Mouse (Mus musculus) large intestine, adult 2 months (tissue): ENCODE measurements around the gene Trpv4. TPM values are rescaled to one million over a fixed set of nuclear protein-coding genes. Genes with fewer than 3 reads are reported as not detected.

Experiments
- DNase-seq: peaks from one replicate; pipeline ENCODE4 v3.0.0-alpha.2; 2012; ENCODE audit warnings: low read depth, low spot score
- WGBS: fragments of 180-500 bp; shearing (Covaris S2); methylation state at CpG from one replicate; pipeline ENCODE4 v1.1.7; 2018; 5-methylcytosine and 5-hydroxymethylcytosine counted together
- polyA plus RNA-seq: library from polyadenylated mRNA; depleted of rRNA; stranded (reverse); fragments of >200 nt; gene quantifications from 2 replicates; pipeline ENCODE4 v1.2.3, GENCODE M21; 2012; rRNA removed

Gene Trpv4
- polyA plus RNA-seq, result 2.2 and 2.8 TPM in 2 replicates

DNA sequence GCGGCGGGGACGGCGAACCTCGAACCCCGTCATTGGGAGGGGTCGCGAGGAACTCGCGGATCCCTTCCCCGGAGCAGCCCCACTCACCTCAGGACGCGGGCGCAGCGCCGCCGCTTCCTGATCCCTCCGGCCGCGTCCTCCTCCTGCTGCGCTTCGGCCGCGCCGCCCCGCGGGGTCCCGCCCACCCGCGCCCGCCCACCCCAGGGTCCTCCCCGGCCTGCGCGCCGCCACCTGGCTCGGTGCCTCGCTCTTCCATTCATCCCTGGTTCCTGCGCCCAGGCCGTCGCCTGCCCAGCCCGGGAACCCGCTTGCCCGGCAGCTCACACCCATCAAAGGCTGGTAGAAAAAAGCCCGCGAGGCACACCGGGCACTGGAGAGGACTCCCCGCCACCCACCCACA lies at the start of gene Trpv4:
Gene Trpv4 (minus strand): TSS at position 167 of the 400 bp plus-strand sequence.
- DNase-seq, result no peak
- WGBS, result 1% methylated on average over 47 of the region's 47 CpGs

DNA sequence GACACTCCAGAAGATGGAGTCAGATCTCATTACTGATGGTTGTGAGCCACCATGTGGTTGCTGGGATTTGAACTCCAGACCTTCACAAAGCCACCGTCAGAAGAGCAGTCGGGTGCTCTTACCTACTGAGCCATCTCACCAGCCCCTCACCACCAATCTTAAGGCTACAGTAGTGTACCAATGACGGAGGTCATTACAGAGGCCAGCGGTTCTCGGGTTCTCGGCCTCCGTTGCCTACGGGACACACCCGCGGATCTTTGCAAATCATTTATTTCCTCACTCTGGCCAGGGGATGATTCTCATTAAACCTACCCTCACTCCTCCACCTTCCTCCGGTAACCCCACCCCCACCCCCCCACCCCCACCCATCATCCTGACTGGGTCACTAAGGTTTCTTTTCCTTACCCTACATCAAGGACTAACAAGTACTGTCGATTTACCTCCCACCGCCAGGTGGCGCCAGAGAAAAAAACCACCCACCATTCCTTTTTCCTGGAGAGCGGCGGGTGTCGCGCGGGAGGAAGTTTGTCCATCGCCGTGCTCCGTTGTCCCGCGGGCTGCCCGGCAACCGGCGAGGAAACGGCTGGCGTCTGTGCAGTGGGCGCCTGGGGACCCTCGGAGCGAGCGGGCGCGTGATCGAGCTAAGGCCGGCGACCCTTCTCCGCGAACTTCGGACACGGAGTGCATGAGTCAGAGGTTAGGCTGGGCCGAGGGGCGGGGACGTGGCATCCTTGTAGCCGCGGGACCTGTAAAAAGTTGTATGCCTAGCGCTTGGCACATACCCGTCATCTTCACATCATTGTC lies 49.2 kb upstream of the Trpv4 start, which contains the start of gene Tchp:
Gene Tchp (plus strand): TSS at position 496 of the 804 bp plus-strand sequence.
- DNase-seq, result peak; percentile 83
- 4% methylated on average over 49 of the region's 49 CpGs for WGBS

DNA sequence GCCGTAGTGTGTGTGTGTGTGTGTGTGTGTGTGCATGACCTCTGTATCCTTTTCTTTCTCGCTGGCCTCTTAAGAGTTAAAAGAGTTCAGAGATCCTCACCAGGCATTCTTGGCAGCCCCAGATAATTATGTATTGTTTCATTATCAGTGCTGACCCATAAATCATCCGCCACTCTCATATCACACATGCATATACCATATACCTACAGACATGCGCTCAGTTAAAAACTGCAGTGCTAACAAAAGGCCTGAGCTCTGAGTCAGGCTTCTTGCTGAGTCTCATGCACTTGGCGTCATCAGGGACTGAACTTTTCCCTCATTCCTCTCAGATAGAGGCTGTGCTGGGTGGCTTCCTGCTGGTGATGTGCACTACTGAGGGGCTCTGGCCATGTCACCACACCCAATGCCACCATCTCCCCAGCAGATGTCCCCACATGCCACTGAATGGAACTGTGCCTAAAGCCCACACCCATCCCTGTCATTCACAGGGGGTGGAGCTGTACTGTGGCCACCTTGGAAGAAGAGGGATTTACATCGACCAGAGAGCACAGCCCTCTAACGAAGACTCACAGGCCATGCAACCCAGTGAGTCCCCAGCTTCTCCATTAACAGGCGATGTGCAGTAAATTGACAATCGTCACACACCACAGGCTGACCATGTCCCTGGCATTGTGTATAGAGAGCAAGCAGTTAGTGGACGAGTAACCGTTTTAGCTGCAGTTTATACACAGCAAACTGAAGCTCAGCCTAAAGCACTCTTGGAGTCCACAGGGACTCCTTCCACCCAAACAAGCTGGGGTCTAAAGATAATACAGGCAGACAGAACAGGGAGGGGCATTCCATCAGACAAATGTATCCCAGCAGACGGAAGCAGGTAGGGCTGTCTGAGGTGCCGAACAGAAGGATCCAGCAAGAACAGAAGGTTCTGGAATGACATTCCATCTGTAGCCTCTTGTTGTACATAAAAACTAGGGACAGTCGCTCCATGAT lies 44.5 kb upstream of the Trpv4 start:
- 47% methylated on average over 14 of the region's 14 CpGs for WGBS
- DNase-seq, result no peak

DNA sequence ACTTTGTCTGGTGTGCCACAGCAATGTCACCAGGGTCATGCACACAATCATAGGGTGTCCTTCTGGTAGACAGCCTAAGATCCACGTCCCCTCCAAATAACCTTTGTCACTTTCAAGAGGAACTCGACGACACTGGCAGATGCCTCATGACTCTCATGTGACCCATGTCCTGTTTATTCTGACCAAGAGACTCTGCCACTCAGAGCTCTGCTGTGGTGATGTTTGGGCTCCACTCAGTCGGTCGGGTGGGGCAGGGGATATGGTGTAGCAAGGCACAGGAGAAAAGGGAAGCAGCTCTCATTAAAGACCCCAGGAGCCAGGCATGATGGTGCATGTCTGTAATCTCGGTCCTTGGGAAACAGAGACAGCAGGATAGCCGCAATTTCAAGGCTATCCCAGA lies 40.8 kb upstream of the Trpv4 start:
- WGBS, result 24% methylated on average over 7 of the region's 7 CpGs
- DNase-seq, result no peak

DNA sequence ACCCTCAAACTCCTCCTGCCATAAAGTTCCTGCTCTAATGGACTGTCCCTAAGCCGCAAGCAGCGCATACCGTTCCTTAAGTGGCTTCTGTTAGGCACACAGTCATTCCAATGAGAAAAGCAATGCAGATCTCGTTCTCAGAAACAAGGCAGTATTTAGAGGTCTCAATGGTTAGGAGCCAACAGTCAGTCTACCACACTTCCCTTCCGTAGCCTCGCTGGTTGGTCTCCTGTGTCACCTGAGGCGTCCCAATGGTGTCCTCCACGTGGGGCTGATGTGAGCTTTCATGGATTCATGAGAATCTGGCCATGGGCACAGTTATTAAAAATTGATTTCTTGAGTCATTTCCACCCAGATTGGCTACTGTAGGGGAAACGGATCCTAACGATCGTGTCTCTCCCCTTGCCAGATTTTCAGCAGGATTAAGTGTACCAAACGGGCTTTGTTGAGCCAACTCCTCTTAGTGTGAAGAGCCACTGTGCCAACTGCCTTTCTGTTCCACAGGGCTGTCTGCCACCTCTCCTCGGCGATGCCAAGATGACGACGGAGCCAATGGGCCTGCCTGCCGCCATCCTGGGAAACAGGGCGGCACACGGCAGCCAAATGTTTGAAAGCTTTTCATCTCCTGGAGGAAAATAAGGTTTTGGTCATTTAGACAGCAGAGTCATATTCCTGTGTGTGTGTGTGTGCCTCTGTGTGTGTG lies 40.0 kb upstream of the Trpv4 start:
- WGBS, result 82% methylated on average over 19 of the region's 19 CpGs

DNA sequence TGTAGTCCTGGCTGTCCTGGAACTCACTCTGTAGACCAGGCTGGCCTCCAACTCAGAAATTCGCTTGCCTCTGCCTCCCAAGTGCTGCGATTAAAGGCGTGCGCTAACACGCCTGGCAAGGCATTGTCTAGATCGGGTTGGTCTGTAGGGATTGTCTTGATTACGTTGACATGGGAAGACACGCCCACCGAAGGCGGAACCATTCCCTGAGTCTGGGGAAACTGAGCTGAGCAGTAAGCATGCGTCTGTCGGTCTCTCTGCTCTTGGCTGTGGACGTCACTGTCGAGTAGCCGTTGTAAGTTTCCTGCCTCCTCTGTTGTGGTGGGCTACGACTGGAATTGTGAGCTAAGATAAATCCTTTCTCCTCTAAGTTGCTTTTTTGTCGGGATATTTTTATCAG lies 38.7 kb upstream of the Trpv4 start:
- WGBS, result 77% methylated on average over 17 of the region's 17 CpGs
- DNase-seq, result no peak

More for the DNA sequence above, 40.0 kb upstream of the Trpv4 start:
- DNase-seq, result no peak

DNA sequence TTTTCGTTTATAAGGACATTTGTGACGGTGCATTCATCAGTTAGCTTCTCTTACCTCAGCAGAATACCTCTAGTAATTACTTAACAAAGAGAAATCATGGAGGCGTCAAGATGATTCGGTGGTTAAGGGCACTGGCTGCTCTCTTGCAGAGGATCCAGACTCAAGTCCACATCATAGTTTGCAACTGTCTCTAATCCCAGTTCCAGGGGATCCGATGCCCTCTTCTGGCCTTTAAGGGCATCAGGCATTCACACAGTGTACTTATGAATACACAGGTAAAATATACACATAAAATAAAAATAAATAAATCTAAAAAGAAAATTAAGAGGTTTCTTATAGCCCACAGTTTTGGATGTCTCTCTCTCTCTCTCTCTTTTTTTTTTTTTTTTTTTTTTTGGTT lies 37.6 kb upstream of the Trpv4 start:
- no peak for DNase-seq
- WGBS, result 63% methylated on average over 5 of the region's 5 CpGs

DNA sequence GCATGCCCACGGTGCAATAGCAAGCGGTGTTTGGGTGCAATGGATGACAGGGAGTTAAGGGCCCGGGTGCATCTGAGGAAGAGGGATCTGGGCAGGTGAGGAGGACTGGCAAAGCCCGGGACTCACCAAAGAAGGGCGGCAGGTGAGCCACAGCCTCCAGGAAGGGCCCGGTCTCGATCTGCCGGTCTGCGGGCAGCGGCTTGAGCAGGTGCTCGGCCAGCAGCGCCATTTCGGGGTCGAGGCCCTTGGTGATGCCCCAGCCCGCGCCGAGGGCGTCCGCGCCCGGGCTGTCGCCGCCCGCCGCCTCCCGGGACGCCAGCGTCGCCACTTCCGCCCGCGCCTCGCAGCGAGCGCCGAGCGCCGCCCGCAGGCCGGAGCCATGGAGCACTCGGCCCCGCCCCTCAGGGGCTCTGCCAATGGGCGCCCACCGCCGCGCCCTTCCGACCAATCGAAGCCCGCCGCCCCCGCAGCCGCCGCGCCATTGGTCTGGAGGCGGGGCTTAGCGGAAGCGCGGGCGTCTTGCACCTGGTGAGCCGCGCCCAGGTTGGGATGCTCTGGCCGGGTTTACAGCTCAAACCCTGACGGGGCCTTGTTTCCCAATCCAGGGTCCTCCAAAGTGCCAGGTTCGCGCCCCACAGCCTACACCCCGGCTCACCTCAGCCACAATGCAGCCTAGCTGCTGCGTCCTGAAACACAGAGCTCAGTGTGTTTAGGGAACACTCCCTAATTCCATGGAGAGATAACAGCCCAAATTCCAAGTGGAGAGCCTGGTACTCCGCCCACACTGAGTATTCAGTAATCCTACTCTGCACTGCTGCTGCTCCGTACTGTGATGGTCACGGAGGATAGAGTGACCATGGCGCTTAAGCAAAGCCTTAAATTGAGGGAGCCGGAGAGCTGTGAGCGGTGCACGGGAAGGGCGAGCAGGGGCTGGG lies 32.7 kb upstream of the Trpv4 start, which contains the start of gene Gltp:
Gene Gltp (minus strand): TSS at position 352 of the 935 bp plus-strand sequence.
- DNase-seq, result no peak
- WGBS, result 5% methylated on average over 74 of the region's 75 CpGs

DNA sequence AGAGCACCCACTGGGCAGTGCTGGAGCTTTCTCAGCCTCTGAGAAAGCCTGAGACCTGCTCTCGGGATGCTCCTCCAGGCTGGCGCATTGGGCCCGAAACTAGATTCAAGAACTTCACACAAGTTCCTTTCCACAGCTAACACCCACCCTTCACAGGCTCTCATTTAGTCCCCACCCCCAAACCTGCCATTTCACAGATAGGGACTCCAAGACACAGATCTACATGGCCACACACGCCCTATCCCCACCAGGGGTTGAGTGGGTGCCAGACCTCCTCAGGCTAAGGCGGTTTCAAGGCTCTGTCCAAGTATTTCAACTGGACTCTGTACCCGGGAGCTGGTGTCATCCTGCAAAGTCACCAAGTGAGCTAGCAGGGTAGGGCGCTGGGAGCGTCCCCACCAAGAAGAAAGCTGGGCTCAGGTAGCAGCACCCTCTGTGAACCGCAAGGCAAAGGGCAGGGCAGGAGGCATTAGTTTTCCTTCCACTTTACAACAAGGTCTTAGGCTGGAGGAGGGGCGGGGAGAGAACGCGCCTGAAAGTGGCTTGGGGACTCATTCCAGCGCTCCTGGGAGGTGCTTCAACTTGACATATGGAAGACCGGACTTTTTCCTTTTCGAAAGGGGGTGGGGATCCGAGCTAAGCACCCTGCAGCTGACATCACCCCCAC lies 31.6 kb upstream of the Trpv4 start:
- DNase-seq, result no peak
- 12% methylated on average over 16 of the region's 16 CpGs for WGBS

DNA sequence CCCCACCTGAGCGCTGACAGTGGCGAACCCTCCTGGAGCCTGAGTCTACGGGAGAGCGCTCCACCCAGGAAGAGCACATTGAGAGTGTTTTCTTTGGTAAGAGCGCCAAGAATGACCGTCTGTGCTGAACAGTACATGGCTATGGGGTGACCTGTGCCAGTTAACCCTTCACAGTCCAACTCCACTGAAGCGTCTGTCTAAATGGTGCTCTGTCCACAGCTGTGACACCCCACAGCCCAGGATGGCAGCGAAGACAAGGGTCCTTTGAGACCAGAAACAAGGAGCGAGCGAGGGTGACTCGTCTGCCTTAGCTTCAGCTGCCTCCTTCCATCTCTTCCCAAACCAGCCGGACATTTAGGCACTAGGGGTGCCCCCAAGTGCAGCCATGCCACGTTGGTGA lies 30.5 kb upstream of the Trpv4 start:
- WGBS, result 83% methylated on average over 13 of the region's 13 CpGs

DNA sequence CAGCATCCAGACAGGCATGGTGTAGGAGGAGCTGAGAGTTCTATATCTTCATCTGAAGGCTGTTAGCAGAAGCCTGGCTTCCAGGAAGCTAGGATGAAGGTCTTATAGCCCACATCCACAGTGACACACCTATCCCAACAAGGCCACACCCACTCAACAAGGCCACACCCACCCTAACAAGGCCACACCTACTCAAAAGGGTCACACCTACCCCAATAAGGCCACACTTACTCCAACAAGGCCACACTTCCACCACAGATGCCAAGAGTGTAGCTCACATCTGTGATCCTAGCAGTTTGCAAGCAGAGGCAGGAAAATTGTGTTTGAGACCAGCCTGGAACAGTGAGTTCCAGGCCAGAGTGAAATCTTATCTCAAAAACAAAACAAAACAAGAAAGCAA lies 29.7 kb upstream of the Trpv4 start:
- DNase-seq, result no peak

More for the DNA sequence above, 30.5 kb upstream of the Trpv4 start:
- no peak for DNase-seq

DNA sequence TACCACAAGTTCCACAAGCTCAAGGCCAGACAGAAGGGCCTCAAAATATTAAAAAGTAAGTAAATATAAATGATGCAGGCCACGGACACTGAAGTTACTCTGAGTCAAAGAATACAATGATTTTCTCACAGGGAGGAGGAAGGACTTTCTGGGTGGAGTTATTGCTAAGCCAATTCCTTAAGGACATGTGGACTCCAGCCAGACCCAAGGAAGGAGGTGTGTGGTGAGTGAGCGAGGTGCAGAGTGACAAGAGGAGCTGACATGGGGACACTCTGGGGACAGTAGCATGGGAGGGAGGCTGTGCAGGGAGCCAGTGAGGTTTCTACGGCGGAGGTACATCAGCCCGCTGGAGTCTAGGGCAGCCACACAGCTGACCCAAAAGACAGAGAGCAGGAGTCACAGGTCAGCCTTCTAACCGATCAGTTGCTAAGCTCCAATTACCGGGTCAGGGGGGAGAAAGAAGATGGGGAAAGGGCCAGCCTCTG lies 28.5 kb upstream of the Trpv4 start:
- WGBS, result 45% methylated on average over 7 of the region's 7 CpGs

DNA sequence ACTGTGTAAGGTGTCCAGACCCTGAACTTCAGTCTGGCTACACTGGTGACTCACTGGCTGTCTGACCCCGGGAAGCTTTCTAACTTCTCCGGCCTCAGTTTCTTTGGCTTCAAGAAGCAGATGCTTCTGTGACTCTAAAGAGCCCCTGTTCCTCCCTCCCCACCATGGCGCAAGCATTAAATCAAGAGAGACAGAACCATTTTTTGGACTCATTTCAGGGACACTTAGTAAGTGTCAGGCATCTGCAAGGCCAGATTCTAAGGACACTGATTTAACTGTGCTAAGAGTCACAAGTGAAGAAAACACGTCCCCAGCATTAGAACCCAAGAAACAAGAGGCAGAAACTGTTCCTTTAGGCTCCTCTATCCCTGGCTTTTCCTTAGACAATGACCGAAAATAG lies 27.8 kb upstream of the Trpv4 start:
- no peak for DNase-seq
- WGBS, result 90% methylated on average over 5 of the region's 5 CpGs

More for the DNA sequence above, 28.5 kb upstream of the Trpv4 start:
- no peak for DNase-seq

DNA sequence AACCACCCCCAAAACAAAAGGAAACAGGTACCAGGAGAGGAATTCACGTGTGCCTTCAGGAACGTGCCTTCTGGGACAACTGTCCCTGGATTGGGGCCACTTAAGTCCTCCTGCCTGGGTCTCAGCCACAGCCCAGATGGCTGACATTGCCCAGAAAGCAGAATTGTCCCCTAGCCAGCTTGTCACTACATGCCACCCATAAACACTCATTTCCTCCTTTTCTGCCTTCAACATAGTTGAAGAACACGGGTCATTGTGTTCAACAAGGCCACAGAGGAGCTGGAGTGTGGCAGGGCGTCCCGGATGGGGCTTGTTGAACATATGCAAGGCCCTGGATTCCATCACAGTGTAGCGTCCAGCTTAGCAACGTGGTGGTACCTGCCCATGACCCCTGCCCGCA lies 23.5 kb upstream of the Trpv4 start:
- no peak for DNase-seq
- WGBS, result 62% methylated on average over 8 of the region's 8 CpGs

DNA sequence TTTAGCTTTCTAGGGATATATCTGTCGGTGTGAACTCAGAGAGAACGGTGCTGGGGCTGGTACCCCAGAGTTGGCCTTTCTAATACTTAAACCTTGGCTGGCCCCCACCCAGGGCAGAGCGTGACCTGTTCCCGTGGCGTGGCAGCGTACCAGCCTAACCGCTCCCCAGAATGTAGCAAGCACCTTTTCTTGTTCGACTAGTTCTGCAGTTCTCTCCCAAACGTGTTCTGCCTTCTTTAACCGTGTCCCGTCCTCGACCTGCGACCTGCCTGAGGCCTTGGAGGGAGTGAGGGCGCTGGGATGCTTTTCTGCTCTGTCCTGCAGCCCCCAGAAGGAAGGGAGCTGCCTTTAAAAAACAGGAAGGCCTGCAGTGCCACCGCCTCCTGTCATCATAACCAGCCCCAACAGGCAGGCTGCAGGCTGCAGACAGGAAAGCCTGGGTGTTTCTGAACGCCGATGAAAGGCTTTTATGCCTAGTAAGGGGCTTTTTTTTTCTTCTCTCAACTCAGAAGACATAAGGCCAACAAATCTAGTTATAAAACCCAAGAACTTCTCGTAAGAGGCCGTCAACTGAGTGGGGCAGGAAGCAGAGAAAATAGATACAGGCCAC lies 22.6 kb upstream of the Trpv4 start:
- DNase-seq, result no peak
- WGBS, result 55% methylated on average over 19 of the region's 19 CpGs

DNA sequence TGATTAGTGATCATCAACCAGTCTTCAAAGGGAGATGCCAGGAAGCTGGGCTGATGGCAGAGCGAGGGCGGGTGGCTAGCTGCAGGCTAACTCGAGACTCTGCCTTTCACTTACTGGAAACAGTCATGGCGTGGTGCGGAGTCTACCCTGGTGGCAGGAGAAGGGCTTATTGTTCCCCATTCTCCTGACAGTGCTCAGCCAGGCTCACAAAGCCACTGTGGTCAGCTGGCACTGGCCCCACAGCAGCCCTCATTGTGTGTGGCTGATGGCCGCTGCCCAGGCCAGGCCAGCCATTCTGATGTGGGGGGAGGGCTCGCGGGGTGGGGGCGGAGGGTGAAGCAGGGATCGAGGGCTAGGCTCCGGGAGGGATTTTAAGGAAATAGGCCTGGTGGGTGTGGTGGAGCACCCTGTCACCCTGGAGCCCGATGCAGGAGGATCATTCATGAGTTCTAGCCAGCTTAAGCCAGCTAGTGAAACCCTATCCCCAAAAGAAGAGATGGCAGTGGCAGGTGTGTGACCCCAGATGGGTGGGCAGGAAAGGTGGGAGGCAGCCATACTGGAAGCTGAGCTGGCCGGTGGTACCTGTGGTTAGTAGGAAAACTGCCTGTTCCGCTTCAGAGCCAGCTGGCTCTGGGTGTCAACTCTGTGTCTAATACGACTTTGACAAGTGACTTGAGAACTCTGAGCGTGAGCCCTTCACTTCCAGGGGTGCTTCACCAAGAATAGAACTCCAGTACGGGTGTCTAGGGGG lies 21.8 kb upstream of the Trpv4 start:
- DNase-seq, result no peak
- 79% methylated on average over 17 of the region's 17 CpGs for WGBS

DNA sequence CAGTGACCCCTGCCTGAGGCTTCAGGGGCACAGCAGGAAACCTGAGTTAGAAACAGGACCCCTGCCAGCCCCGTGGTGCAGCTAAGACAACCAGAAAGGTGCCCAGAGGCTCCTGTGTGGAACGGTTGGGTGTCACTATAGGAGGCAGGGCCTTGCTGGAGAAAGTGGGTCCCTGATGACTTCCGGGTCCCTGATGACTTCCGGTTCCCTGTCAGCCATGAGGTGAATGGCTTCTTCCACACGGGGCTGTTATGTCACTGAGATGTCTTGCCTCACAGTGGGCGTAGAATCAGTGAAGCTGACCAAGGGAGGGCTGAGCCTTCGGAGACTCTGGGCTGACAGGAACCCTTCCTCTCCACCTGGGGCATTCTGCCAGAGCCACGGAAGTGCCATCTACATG lies 16.4 kb upstream of the Trpv4 start:
- DNase-seq, result no peak
- WGBS, result 84% methylated on average over 8 of the region's 8 CpGs
